ENCODE assay signal across 20 mouse cellular contexts in genomic region chr13:24062770-24063169, GRCm38 (mm10).
DNase-seq lines count a peak whose midpoint lies in the region; ATAC-seq and TF ChIP-seq lines count a peak whose summit lies in the region.
"Had no signal": no experiment of that assay in that cellular context is flagged by ENCODE, and none has a peak within 500 bp of the region (broad histone marks: within the 10 kb centered on the region; RNA-seq: fewer than 3 reads in every experiment).

No protein-coding gene starts in this region.

- no peaks in the 10 kb centered on the region for H3K9me3 ChIP-seq in embryonic facial prominence, embryonic 14.5 days (ENCODE audit: control insufficient read depth, low read length)
- H3K9me3 ChIP-seq in embryonic facial prominence, embryonic 10.5 days = no peaks in the 10 kb centered on the region
- H3K9me3 ChIP-seq in midbrain, embryonic 12.5 days = no peaks in the 10 kb centered on the region
- H3K9me3 ChIP-seq in midbrain, embryonic 11.5 days (ENCODE audit: control insufficient read depth, low read length) = no peaks in the 10 kb centered on the region
- no peaks in the 10 kb centered on the region for H3K9me3 ChIP-seq in forebrain, postnatal 0 days (ENCODE audit: low read length)
- H3K9me3 ChIP-seq: kidney, embryonic 15.5 days; limb, embryonic 13.5 days; liver, embryonic 12.5 days had no signal

- no peak overlapping the region for H3K4me3 ChIP-seq in embryonic facial prominence, embryonic 14.5 days (ENCODE audit: low read depth, low read length)
- H3K4me3 ChIP-seq in embryonic facial prominence, embryonic 10.5 days = no peak overlapping the region
- H3K4me3 ChIP-seq in midbrain, embryonic 12.5 days = no peak overlapping the region
- H3K4me3 ChIP-seq in midbrain, embryonic 11.5 days (ENCODE audit: low read depth, low read length) = no peak overlapping the region
- H3K4me3 ChIP-seq in forebrain, postnatal 0 days (ENCODE audit: low read depth, low read length) = no peak overlapping the region
- H3K4me3 ChIP-seq: kidney, embryonic 15.5 days; limb, embryonic 13.5 days; liver, embryonic 12.5 days had no signal

- no peak overlapping the region for H3K9ac ChIP-seq in embryonic facial prominence, embryonic 14.5 days (ENCODE audit: low read depth, low read length)
- no peak overlapping the region for H3K9ac ChIP-seq in midbrain, embryonic 12.5 days (replicated peaks)
- H3K9ac ChIP-seq in midbrain, embryonic 11.5 days (ENCODE audit: low read length) = no peak overlapping the region
- H3K9ac ChIP-seq in forebrain, postnatal 0 days = no peak overlapping the region
- H3K9ac ChIP-seq: kidney, embryonic 15.5 days; limb, embryonic 13.5 days; liver, embryonic 12.5 days had no signal

- H3K4me2 ChIP-seq in embryonic facial prominence, embryonic 14.5 days (ENCODE audit: low read depth, low read length) = no peak overlapping the region
- no peak overlapping the region for H3K4me2 ChIP-seq in midbrain, embryonic 12.5 days (replicated peaks)
- no peak overlapping the region for H3K4me2 ChIP-seq in midbrain, embryonic 11.5 days
- no peak overlapping the region for H3K4me2 ChIP-seq in forebrain, postnatal 0 days (ENCODE audit: low read depth)
- H3K4me2 ChIP-seq: kidney, embryonic 15.5 days; limb, embryonic 13.5 days; liver, embryonic 12.5 days had no signal

- no peak overlapping the region for H3K27ac ChIP-seq in embryonic facial prominence, embryonic 14.5 days (replicated peaks; ENCODE audit: low read depth, low read length)
- no peak overlapping the region for H3K27ac ChIP-seq in embryonic facial prominence, embryonic 10.5 days (replicated peaks)
- H3K27ac ChIP-seq in midbrain, embryonic 12.5 days (replicated peaks) = no peak overlapping the region
- H3K27ac ChIP-seq in midbrain, embryonic 11.5 days (ENCODE audit: low read depth, low read length) = no peak overlapping the region
- no peak overlapping the region for H3K27ac ChIP-seq in forebrain, postnatal 0 days (ENCODE audit: low read depth, low read length)
- H3K27ac ChIP-seq: kidney, embryonic 15.5 days; limb, embryonic 13.5 days; liver, embryonic 12.5 days had no signal

- no peak for ATAC-seq in embryonic facial prominence, embryonic 14.5 days (ENCODE audit: low read depth)
- ATAC-seq in midbrain, embryonic 12.5 days (ENCODE audit: low FRiP score, low read depth) = peak; percentile 34; the same call in 1 of the 2 replicates
- no peak for ATAC-seq in midbrain, embryonic 11.5 days (ENCODE audit: low FRiP score)
- ATAC-seq in forebrain, postnatal 0 days = peak; percentile 23; the same call in 1 of the 2 replicates
- ATAC-seq: liver, embryonic 12.5 days had no signal

- WGBS in embryonic facial prominence, embryonic 14.5 days = 47% methylated on average over 4 of the region's 4 CpGs
- 41% methylated on average over 4 of the region's 4 CpGs for WGBS in embryonic facial prominence, embryonic 10.5 days
- 45% methylated on average over 4 of the region's 4 CpGs for WGBS in midbrain, embryonic 12.5 days
- WGBS in midbrain, embryonic 11.5 days = 40% methylated on average over 4 of the region's 4 CpGs
- WGBS in forebrain, postnatal 0 days = 13% methylated on average over 4 of the region's 4 CpGs

- peak; percentile 15 for DNase-seq in embryonic facial prominence, embryonic 14.5 days (ENCODE audit: low spot score)
- DNase-seq in embryonic facial prominence, embryonic 10.5 days (ENCODE audit: low spot score) = no peak
- DNase-seq in midbrain, embryonic 11.5 days (ENCODE audit: low spot score, missing footprints) = no peak
- no peak for DNase-seq in forebrain, postnatal 0 days
- DNase-seq in retina, postnatal 1 day = peak; percentile 56
- no peak for DNase-seq in right cerebral cortex, postnatal 25 days
- DNase-seq in urinary bladder, postnatal 10 days (ENCODE audit: low spot score) = no peak
- DNase-seq: adrenal gland, postnatal 14 days; cerebellum, adult 9-11 months; gastrocnemius, postnatal 36 days; kidney, adult 11 months; kidney, postnatal 36 days; lung, adult 18-20 months; lung, postnatal 10 days; thymus, adult 18-20 months; thymus, postnatal 36 days had no signal

- peaks cover 17% of the 10 kb centered on the region for H3K36me3 ChIP-seq in embryonic facial prominence, embryonic 14.5 days (ENCODE audit: control insufficient read depth, insufficient read depth, low read length)
- peaks cover 5% of the 10 kb centered on the region; the same call in 1 of the 2 replicates for H3K36me3 ChIP-seq in embryonic facial prominence, embryonic 10.5 days (replicated peaks)
- H3K36me3 ChIP-seq in midbrain, embryonic 12.5 days = no peaks in the 10 kb centered on the region
- H3K36me3 ChIP-seq in midbrain, embryonic 11.5 days (ENCODE audit: control insufficient read depth, insufficient read depth, low read length) = no peaks in the 10 kb centered on the region
- H3K36me3 ChIP-seq in forebrain, postnatal 0 days (ENCODE audit: insufficient read depth) = peaks cover 9% of the 10 kb centered on the region; the same call in 1 of the 2 replicates
- H3K36me3 ChIP-seq: liver, embryonic 12.5 days had no signal

- no peak for TF ChIP-seq CTCF in forebrain, postnatal 0 days (IDR thresholded peaks at IDR 0.05; ENCODE audit: low read depth)

- H3K4me1 ChIP-seq in embryonic facial prominence, embryonic 14.5 days (ENCODE audit: control insufficient read depth, insufficient read depth, low read length) = no peaks in the 10 kb centered on the region
- peaks cover 11% of the 10 kb centered on the region for H3K4me1 ChIP-seq in embryonic facial prominence, embryonic 10.5 days
- H3K4me1 ChIP-seq in midbrain, embryonic 12.5 days = peaks cover 5% of the 10 kb centered on the region; the same call in 1 of the 2 replicates
- peaks cover 2% of the 10 kb centered on the region; the same call in 1 of the 2 replicates for H3K4me1 ChIP-seq in midbrain, embryonic 11.5 days (ENCODE audit: control insufficient read depth, insufficient read depth, low read length)
- H3K4me1 ChIP-seq in forebrain, postnatal 0 days (ENCODE audit: insufficient read depth) = no peaks in the 10 kb centered on the region
- H3K4me1 ChIP-seq: kidney, embryonic 15.5 days; liver, embryonic 12.5 days had no signal

- H3K27me3 ChIP-seq in embryonic facial prominence, embryonic 14.5 days (replicated peaks; ENCODE audit: control insufficient read depth, insufficient read depth, low read length) = no peaks in the 10 kb centered on the region
- no peaks in the 10 kb centered on the region for H3K27me3 ChIP-seq in embryonic facial prominence, embryonic 10.5 days (replicated peaks; ENCODE audit: low read depth, poor library complexity, severe bottlenecking)
- no peaks in the 10 kb centered on the region for H3K27me3 ChIP-seq in midbrain, embryonic 12.5 days
- no peaks in the 10 kb centered on the region for H3K27me3 ChIP-seq in midbrain, embryonic 11.5 days (ENCODE audit: control insufficient read depth, insufficient read depth, low read length)
- H3K27me3 ChIP-seq in forebrain, postnatal 0 days (ENCODE audit: insufficient read depth, low read length) = no peaks in the 10 kb centered on the region
- H3K27me3 ChIP-seq: kidney, embryonic 15.5 days; limb, embryonic 13.5 days; liver, embryonic 12.5 days had no signal

Comparison
In these comparisons a context has a peak if more than half of its experiments do, and no peak if none do; other contexts are left out.
1. ATAC-seq: peak in midbrain, embryonic 12.5 days (single experiment) and forebrain, postnatal 0 days (single experiment); none in embryonic facial prominence, embryonic 14.5 days (single experiment) and midbrain, embryonic 11.5 days (single experiment).
2. DNase-seq: peak in embryonic facial prominence, embryonic 14.5 days (single experiment) and retina, postnatal 1 day (single experiment); none in embryonic facial prominence, embryonic 10.5 days (single experiment), midbrain, embryonic 11.5 days (single experiment), forebrain, postnatal 0 days (single experiment), right cerebral cortex, postnatal 25 days (single experiment) and urinary bladder, postnatal 10 days (single experiment).